Mouse (Mus musculus): Measurements from ENCODE around the gene St8sia2. TPM values are rescaled to one million over a fixed set of nuclear protein-coding genes. Genes with fewer than 3 reads are reported as not detected.
A peak's percentile ranks its signal among the peaks of the same experiment; 100 is the strongest.
"Not testable (repeated sequence)": the region's sequence is repeated elsewhere in the genome, so short reads cannot be mapped to it uniquely, and the experiment has no call there.

The St8sia2 gene
- total RNA-seq, 2 experiments from 2014 or later: 6.5 to 7.7 TPM

DNA sequence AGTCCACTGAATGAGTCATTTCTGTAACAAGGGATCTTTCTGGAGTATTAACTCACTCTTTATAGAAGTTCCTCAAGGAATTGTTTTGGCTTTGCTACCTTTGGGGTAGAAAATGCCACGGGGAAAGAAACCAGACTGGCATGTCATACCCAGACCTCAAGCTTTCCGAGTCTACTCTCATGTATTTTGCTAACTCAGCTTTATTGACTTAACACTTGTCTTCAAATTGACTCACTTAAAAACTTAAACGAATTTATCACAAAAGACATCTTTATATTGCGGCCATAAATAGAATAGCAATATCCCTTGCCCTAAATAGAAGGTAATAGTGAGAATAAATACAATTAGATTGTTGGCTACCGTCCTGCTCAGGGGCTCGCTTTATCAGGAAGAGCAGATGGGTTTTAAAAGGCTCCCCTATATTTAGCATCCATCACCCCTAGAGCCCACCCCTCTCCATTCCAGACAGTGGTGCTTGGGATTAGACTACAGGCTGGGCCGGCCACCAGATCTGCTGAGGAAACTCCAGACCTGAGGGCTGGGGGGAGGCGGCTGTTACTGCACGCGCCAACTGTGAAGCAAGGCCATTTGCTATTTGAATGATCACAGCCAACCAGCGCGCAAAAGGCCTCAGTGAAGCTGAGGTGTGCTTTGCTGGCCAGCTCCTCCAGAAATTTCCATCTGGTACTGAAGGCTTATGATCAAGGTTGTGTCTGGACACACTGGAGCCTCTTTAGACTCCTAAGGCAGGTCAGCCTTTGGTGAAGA, 12.6 kb downstream of the St8sia2 start:
- no peak for DNase-seq (ENCODE audit: low spot score in 2 of 2)

GRCm38 (mm10) chr7:73989366-73989765, 24.1 kb downstream of the St8sia2 start:
- DNase-seq (ENCODE audit: low spot score in 2 of 2): no peak

DNA sequence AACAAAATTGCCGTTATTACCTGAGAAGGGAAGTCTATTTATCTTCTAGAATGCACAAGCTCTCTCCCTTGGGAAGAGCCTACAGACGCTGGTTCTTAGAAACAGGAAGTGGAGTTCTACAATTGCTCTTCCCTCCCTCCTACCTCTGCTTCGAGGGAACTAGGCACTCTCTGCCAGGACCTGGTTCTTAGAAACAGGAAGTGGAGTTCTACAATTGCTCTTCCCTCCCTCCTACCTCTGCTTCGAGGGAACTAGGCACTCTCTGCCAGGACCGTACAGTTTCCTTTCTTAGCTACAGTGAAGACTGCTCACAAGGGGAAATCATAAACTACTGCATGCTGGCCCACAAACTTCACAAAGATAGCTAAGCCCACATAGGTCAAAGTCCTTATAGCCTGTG, 41.3 kb downstream of the St8sia2 start:
- DNase-seq (ENCODE audit: low spot score in 2 of 2): not testable (repeated sequence)

DNA sequence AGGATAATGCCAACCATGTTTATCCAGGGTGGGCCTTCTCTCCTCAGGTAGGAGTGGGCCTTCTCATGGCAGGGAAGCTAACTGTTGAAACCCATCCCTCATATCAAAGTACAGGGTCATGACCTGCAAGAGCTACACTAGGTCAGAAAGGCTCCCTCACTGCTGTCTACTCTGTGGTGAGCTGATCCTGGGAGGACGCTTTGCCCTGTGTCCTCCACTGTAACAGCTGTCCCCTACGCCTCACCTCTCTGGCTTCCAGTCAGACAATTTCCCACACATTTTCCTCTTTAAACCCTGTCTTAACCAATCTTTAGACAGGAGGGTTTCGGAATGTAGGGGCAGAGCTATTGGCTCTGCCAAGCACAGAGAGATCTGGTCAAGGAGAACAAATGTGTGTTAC, 48.3 kb downstream of the St8sia2 start:
- no peak for DNase-seq (ENCODE audit: low spot score in 2 of 2)

GRCm38 (mm10) chr7:73962431-73962830, 51.1 kb downstream of the St8sia2 start:
- DNase-seq (ENCODE audit: low spot score in 2 of 2): no peak

GRCm38 (mm10) chr7:73954441-73954840, 59.0 kb downstream of the St8sia2 start:
- peak; percentile 31 to 62 for DNase-seq (ENCODE audit: low spot score in 2 of 2)

DNA sequence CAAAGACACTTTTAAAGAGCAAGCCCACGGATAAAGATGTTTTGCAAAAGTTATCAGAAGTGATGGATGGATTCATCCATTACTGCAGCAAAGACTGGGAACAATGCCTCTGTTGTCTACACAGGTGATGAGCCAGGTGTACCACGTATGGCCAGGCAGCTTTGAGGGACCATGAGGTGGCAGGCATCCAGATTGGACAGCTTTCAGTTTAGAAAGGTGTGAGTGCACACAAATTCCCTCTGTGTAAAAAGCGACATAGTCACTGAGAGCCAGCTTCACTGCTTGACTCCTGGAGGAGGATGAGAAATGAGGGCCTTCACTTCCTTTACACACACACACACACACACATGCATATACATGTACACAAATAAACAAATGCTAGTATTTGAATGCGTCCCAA, 60.4 kb downstream of the St8sia2 start:
- DNase-seq (ENCODE audit: low spot score in 2 of 2): no peak

GRCm38 (mm10) chr7:73941640-73942039, 71.8 kb downstream of the St8sia2 start:
- DNase-seq (ENCODE audit: low spot score in 2 of 2): peak; percentile 42 to 68

DNA sequence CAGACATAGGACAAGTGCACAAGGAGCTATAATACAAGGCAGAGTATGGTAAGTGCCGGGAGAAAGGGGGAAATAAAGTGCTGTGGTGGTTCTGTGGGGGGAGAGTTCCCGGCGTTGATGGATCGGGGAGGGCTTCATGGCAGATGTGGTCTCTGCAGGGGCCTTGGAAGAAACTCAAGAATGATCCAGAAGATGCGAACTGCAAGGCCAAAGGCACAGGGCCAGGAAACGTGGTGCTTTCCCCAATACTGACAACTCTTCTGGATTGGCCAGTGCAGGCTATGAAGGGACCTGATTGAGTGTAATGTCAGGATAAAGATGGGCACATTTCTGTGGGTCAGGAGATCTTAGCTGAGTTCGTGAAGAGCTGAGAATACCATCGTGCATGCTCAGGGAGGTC, 74.3 kb downstream of the St8sia2 start:
- DNase-seq (ENCODE audit: low spot score in 2 of 2): no peak

DNA sequence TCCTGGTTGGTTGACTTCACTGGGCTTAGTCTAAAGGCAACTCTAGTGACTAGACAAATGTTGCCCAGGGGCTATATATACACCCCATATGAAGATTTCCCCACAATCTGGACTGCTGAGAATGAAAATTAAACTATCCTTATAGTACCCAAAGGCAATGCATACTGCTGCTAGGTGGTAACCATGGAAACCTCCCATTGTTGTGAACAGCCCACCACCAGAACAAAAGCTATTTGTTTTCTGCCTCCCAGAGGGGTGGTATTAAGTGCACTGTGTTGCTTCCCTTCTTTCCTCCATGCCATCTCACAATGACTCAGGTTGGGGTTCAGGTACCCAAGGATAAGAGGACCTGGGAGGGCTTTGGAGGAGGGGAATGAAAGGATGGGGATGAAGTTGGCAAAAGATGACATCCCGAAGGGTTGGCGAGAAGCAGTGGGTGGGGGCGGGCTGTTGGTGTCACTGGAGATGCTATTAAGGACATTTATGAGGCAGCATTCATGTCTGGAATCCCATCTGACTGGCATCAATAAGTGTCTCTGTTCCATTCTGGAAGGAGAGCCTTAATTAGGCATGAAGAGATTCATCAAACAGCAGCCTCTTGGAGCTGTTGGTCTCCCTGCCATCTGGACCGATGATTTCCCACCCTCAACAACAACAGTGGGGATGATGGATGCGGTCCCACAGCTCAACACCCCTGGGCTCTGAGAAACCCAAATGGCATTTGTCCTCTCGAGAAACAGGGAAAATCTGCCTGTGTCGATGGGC, 75.3 kb downstream of the St8sia2 start:
- DNase-seq (ENCODE audit: low spot score in 2 of 2): no peak

- DNase-seq (ENCODE audit: low spot score in 2 of 2): no peak
These were observed 77.4 kb downstream of the St8sia2 start for GRCm38 (mm10) chr7:73936119-73936518.

- no peak for DNase-seq (ENCODE audit: low spot score in 2 of 2)
These were observed 77.8 kb downstream of the St8sia2 start for GRCm38 (mm10) chr7:73935703-73936102.

GRCm38 (mm10) chr7:73933036-73933435, 80.5 kb downstream of the St8sia2 start:
- DNase-seq (ENCODE audit: low spot score in 2 of 2): no peak

GRCm38 (mm10) chr7:73920921-73921485, 92.5 kb downstream of the St8sia2 start:
- DNase-seq (ENCODE audit: low spot score in 2 of 2): no peak

DNA sequence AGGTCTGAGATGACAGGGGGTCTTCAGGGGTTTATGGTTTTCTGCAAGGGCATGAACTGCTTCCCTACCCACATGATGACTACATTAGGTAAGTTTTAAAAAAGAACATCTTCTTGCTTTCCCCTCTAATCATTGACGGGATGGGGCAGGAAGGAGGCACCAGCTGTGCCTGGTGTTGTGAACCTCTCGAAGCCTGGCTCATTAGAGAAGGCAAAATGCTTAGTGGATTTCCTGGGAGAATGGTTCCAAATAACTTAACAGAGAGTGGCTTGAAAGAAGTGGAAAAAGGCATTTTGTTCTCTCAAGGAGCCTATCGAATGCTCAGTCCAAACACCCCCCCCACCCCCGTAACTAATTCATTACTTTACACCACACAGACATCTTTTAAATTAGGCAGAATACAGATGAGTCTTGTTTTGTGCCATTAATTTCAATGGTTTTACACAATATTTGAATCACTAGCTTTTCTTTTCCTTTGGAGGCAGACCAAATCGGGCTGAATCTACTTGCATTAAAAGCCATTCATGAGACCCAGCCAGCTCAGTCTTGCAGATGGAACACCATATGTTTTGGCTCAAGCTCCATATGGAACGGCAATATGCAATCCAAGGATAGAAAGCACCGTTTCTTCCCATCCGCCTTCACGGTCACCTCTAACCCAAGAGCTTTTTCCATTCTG, 95.7 kb downstream of the St8sia2 start:
- DNase-seq (ENCODE audit: low spot score in 2 of 2): no peak

GRCm38 (mm10) chr7:73911899-73912298, 101.6 kb downstream of the St8sia2 start:
- DNase-seq (ENCODE audit: low spot score in 2 of 2): no peak

- DNase-seq (ENCODE audit: low spot score in 2 of 2): no peak
These were observed 102.6 kb downstream of the St8sia2 start for GRCm38 (mm10) chr7:73910843-73911242.

DNA sequence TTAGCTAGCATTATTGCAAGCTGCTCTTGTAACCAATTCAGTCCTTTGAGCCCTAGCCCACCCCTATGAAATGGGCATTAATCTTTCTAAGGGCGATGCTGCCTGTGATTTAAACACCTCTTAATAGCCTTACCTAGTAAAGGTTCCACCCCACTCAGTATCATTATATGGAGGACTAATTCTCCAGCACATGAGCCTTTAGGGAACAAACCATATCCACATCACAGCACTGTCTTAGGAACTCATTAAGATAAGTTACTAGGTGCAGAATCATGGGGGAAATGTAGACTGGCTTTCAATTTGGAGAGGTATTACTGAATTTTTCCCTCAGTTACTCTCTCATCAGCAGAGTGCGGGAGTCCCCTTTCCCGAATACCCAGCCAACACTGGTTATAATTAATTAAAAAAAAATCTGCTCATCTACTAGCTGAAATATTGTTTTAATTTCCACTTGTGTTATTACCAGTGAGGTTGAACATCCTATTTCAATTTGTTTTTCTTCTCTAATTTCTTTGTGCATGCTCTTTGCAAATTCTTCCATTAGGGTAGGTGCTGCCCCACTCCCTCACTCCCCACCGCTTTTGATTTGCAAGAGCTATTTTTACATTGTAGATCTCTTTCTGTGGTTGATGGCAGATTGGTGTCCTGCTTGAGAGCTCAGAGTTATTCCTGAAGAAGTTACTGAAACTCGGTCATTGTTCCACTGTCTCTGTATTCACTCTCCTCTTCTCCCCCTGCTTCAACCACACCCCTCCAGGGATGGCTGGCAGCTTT, 103.9 kb downstream of the St8sia2 start:
- no peak for DNase-seq (ENCODE audit: low spot score in 2 of 2)

DNA sequence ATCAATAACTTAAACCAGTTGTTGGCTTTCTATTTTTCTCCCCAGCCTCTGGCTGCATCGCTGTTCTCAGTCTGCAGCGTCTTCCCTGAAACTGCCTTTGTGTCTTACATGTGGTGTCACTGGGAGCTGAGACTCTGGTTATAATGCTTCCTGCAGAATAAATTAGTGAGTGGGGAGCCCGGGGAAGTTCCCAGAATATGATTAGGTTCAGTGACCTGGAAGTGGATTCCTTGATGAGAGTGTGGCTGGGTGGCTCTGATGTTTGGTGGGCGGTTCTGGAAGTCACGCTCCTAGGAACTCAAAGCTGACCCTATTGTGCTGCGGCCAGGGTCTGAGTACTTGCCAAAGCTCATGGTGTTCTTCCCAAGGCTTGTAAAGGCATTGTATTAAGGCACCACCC, 119.0 kb downstream of the St8sia2 start:
- no peak for DNase-seq (ENCODE audit: low spot score in 2 of 2)

- no peak for DNase-seq (ENCODE audit: low spot score in 2 of 2)
These were observed 121.7 kb downstream of the St8sia2 start for GRCm38 (mm10) chr7:73891830-73892229.
